Mouse (Mus musculus): ENCODE measurements around the gene Tlcd1.

The Tlcd1 gene

GRCm38 (mm10) chr11:78205361-78206206, 29.1 kb downstream of the Tlcd1 start:
- no peak for DNase-seq (ENCODE audit: low spot score in 2 of 2)

GRCm38 (mm10) chr11:78207190-78207589, 30.7 kb downstream of the Tlcd1 start:
- DNase-seq (ENCODE audit: low spot score in 2 of 2), result no peak

GRCm38 (mm10) chr11:78209886-78210285, 33.4 kb downstream of the Tlcd1 start:
- DNase-seq (ENCODE audit: low spot score in 2 of 2), result no peak

GRCm38 (mm10) chr11:78210615-78211014, 34.1 kb downstream of the Tlcd1 start:
- no peak for DNase-seq (ENCODE audit: low spot score in 2 of 2)

- no peak for DNase-seq (ENCODE audit: low spot score in 2 of 2)
Observed at GRCm38 (mm10) chr11:78211513-78211912, 35.0 kb downstream of the Tlcd1 start.

- DNase-seq (ENCODE audit: low spot score in 2 of 2), result no peak
Observed at GRCm38 (mm10) chr11:78213086-78213817, 36.7 kb downstream of the Tlcd1 start.

GRCm38 (mm10) chr11:78215709-78216317, 39.3 kb downstream of the Tlcd1 start:
- DNase-seq (ENCODE audit: low spot score in 2 of 2), result no peak

GRCm38 (mm10) chr11:78223586-78223985, 47.1 kb downstream of the Tlcd1 start:
- DNase-seq (ENCODE audit: low spot score in 2 of 2), result no peak
